Mouse (Mus musculus): ENCODE measurements around the gene Hcst. TPM values are rescaled to one million over a fixed set of nuclear protein-coding genes. Genes with fewer than 3 reads are reported as not detected.

Gene Hcst
- total RNA-seq (2015; ENCODE audit: low replicate concordance) = 14.2 and 29.0 TPM in 2 replicates
- total RNA-seq (2017; ENCODE audit: low replicate concordance) = 2.6 and 13.9 TPM in 2 replicates

DNA sequence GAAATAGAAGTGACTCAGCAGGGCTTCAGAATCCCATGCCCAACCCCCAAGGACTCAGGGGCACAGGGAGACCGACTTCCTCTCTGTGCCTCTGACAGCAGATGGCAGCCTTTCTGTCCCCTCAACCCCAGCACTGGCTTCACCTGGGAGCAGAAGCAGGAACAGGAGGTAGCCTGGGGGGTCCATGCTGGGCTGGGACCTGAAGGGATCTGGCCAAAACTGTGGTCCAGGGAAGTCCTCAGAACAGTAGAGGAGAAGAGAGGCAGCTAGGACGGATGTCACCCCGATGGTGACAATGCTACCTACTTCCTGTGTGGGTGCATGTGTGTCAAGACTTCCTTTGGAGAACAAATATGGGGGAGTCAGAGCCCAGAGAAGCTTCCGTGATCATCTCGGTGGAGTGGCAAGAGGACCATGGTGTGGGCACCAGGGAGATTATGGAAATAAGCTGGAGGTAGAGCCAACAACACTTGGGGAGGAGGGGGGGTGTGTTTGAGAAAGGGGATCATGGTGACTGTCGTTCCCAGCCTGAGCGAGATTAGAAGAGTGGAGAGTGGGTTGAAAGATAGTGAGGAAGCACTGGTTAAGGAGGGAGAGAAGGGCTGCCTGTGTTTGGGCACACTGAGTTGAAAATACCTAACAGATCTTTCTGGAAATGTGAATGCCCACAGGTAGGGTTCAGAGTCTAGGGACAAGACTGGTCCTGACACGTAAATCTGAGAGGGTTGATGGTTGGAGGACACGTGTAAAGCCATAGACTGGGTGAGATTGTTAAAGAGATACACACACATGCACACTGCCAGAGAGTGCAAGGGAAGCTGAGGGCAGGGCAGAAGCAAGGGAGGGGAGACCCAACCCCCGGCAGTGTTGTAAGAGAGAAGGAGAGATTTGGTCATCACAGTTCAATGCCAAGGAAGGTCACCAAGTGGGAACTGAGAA lies at the start of gene Hcst:
Gene Hcst (minus strand): TSS at position 294 of the 939 bp plus-strand sequence.
- no peak for ATAC-seq (replicated peaks; ENCODE audit: low FRiP score, poor library complexity, severe bottlenecking)

DNA sequence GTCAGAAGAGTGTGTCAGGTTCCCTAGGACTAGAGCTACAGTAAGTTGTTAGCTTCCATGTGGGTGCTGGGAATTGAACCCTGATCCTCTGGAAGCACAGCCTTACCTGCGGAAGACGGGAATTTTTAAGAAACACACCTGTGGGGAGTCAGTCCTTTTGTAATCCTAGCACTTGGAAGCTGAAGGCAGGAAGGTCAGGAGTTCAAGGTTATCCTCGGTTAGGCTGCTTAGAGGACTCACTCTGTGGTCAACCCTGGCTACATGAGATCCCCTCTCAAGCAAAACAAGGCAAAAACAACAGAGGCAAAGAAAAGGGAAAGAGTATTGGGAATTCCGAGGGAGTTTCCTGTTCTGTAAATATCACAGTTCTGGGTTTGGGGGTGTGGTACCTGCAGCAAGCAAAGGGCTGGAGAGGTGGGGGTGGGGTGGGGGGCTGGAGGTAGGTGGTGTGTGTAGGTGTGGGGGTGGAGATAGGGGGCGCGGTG lies 45.2 kb upstream of the Hcst start:
- ATAC-seq (replicated peaks; ENCODE audit: low FRiP score, poor library complexity, severe bottlenecking) = no peak

DNA sequence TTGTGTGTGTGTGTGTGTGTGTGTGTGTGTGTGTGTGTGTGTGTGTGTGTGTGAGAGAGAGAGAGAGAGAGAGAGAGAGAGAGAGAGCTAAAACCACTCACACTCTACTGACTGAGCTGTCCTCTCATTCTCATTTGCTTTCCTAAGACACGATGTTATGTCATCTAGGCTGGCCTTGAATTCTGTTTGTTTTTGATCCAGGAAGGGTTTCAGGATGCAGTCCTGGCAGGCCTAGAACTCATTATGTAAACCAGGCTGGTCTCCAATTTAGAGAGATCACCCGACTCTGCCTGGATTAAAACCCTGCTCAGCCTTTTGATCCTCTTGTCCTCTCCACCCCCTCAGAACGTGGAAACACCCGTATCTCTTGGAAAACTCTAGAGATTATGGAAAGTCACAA lies 44.3 kb upstream of the Hcst start:
- ATAC-seq (replicated peaks; ENCODE audit: low FRiP score, poor library complexity, severe bottlenecking) = no peak

DNA sequence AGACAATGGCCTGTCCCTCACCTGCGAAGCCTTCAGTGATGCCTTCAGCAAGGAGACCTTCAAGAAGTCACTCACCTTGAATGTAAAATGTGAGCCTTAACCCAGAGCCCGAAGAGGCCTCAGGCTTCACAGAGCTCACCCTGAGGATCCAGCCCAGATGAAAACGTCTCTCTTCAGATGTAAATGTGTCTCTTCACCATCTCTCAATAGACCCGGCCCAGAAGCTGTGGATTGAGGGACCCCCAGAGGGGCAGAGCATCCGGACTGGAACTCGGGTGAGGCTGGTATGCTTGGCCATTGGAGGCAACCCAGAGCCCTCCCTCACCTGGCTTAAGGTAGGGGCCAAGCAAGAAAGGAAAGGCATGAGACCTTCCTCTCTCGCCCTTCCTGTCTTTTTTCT lies 43.9 kb upstream of the Hcst start:
- no peak for ATAC-seq (replicated peaks; ENCODE audit: low FRiP score, poor library complexity, severe bottlenecking)

DNA sequence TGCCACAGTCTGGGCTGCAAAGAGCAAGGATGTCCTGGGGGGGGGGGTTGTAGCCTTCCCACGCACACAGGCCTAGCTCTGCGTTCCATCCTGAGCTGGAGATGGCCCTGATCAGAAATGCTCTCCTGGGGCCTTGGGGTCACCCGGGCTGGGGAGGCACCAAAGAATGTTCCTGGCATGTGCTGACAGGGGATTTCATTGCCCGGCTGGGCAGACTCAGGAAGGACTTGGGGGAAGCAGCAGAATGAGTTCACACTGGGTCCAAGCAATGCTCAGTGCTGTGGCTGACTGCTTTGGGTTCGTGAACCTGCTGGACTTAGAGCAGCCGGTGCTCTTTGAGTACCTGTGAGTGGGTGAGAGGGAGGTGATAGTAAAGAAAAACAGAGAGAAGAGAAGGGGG lies 39.8 kb upstream of the Hcst start:
- no peak for ATAC-seq (replicated peaks; ENCODE audit: low FRiP score, poor library complexity, severe bottlenecking)

DNA sequence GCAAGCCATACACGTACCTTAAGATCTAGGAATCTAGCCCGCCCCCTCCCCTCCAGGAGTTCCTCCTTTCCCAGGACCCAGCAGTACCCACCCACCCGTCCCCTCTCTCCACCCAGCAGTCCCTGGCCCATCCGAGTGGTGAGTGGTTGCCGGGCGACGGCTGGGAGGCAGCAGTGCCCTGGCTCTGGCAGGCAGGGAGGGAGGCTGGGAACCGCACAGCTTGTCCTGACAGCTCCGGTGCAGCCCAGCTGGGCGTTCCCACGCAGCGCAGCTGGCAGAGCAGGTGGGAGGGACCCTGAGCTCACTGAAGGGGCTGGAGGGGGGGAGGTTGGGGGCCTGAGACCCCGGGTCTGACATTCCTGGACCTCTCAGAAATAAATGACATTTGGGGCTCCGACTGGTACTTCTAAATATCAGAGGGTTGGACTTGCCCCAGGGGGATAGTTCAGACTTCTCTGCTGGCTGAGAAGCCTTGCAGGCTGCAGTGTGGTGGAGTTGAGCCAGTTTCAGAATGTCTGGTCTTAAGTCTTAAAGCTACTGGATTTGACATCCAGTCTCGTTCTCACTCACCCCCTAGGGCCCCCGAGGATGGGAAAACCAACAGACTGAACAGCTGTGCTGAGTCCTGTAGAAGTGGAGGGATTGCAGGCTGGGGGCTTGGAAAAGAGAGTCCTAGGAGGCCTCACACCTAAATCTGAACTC lies 38.1 kb upstream of the Hcst start, which contains the start of the genes Kirrel2 and Nphs1:
Gene Kirrel2 (minus strand): TSS at position 62 of the 702 bp plus-strand sequence.
Gene Nphs1 (plus strand): TSS at position 687 of the 702 bp plus-strand sequence.
- ATAC-seq (replicated peaks; ENCODE audit: low FRiP score, poor library complexity, severe bottlenecking) = no peak

DNA sequence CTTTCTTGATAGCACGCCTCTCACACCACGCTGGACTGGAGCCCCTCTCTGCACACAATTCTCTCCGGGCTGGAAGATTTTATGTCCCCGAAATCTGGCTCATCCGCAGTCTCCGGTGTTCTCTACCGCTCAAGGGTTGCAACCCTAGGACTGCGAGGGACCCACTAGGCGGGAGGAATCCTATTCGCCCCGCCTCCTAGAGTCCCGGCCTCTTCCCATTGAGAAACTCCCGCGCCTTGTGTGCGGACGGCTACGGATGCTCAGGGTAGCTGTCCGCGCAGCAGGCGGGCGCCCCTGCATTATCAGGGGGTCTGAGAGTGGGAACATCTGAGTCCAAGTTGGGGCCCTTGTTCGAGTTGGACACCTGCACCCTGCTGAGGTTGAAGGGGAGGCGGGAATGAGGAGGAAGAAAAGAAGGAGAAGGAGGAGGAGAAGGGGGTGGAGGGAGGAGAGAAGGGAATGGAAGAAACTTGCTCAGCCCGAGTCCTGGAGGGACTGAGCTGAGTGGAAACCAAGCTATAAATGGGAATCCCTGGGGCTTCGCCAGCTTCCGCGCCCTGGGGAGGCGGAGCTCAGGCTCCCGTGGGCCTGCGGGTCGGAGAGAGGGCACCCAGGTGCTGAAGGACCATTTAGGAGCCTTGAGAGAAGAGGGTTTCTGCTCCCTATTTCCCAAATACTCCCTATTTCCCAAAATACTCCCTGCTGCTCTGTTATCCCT lies 37.4 kb upstream of the Hcst start:
- ATAC-seq (replicated peaks; ENCODE audit: low FRiP score, poor library complexity, severe bottlenecking) = no peak

DNA sequence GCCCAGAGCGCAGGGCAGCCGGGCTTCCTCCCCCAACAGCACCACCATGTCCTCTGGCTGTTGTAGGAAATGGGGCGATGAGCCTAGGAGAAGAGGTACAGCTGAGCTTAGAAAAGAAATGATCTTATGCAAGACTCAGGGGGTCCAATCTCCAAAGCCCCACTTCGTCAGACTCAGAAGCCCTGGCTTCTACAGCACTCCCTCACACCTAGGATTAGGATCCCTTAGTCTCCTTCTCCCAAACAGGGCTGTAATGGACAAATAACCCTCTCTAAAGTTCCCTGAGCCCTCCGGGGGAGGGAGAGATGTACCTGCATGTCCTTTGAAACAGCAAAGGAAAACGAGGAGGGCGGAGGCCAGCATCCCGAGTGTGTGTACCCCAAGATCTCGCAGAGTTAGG lies 36.8 kb upstream of the Hcst start:
- ATAC-seq (replicated peaks; ENCODE audit: low FRiP score, poor library complexity, severe bottlenecking) = no peak

DNA sequence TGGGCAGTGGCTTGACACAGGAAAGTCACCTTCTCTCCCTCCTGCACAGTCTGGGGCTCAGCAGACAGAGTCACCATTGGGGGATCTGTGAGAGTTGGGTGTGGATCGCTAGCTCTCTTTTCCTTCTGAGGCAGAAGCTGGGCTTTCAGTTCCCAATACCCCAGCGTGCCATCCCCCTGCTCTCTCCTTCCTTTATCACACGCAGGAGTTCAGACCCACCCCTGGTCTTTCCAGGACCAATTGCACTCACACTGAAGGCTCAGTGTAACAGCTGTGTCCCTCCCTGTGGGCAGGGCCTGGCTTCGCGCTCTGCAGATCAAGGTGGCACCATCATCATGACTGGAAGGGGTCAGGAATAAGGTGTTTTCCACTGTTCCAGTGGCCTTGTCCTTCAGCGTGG lies 34.6 kb upstream of the Hcst start:
- no peak for ATAC-seq (replicated peaks; ENCODE audit: low FRiP score, poor library complexity, severe bottlenecking)

DNA sequence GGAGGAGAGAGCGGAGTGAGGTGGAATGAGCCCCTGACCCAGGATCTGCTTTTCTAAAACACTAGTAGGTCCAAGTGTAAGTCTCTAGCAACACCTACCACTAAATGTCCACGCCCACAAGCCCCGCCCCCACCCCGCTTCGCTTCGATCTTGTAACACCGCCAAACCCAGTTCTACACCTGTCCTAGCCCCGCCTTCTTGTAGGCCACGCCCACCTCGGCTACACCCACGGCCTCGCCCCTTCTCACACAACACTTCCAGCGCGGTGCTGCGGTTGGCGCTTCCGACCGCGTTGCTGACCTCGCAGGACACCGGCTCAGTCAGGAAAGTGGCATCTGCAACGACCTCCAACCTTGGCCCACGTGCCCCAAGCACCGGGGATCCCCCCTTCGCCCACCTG lies 34.1 kb upstream of the Hcst start:
- 0 out of 2 replicates have a peak, but pooled peaks have one; percentile 35 for ATAC-seq (replicated peaks; ENCODE audit: low FRiP score, poor library complexity, severe bottlenecking)

DNA sequence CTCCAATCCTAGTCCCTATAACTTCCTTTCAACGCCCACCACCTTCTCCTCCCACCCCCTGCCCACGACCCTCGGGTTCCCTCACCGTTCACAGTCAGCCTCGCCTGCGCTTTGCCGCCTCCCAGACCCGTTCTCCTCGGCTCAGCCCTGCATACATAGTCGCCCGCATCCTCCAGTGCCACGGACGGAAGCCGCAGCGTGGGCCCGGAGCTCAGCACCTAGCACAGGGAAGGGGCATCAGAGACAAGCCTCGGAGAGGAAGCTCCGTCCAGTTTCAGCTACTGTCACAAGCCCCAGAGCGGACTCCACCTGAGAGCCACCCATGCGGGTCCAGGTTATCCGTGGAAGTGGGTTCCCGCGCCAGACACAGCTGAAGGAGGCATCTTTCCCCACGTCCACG lies 33.7 kb upstream of the Hcst start:
- ATAC-seq (replicated peaks; ENCODE audit: low FRiP score, poor library complexity, severe bottlenecking) = no peak

DNA sequence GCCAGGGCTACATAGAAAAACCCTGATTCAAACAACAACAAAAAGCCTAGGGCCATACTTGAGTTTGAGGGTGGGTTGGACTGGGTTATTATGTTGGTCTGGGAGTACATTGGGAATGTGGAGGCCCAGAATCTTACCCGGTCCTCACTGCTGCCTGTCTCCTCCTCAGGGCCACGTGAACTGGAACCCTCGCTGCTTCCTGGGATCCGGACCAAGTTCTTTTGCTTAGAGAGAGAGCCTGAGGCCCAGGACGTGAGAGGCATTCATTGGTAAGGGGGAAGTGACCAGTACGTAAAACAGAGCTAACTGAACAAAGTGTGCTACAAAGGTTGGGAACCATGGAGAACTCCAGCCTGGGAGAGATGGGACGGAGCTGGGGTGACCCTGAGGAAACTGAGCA lies 30.6 kb upstream of the Hcst start:
- ATAC-seq (replicated peaks; ENCODE audit: low FRiP score, poor library complexity, severe bottlenecking) = no peak

DNA sequence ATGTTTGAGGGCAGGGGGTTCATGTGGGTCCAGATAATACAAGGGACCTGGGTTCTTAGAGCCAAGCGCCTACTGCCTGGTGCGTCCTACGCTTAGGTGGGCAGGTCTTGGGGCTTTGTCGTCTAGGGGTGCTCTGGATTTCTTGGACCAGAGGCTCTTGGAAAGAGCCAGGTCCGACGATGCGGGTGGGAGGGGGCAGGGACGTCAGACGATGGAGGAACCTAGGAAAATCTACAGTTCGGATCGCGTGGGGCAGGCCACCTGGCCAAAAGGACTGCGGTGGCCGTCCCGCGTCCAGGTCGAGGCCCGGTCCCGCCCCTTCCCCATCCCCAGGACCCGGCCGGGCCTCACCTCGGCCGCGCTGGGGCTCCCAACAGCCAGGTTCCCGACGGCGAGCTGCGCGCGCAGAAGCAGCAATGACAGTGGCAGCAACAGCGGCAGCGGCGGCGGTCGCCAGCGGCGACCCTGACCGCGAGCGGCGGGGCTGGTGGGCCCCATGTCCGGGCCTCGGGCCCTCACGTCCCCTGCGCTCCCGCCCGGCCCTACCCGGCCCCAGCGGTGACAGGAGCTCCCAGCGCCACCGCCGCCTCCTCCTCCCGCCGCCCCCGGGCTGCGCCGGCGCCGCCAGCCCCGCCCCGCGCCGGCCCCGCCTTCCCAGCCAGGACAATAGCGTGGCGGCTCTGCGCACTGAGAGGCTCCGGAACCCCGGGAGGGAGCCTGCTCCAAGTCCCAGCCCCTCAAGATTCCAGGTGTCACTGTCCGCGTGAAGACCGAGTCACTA lies 25.5 kb upstream of the Hcst start, which contains the start of gene Aplp1:
Gene Aplp1 (minus strand): TSS at position 565 of the 781 bp plus-strand sequence.
- no peak for ATAC-seq (replicated peaks; ENCODE audit: low FRiP score, poor library complexity, severe bottlenecking)

DNA sequence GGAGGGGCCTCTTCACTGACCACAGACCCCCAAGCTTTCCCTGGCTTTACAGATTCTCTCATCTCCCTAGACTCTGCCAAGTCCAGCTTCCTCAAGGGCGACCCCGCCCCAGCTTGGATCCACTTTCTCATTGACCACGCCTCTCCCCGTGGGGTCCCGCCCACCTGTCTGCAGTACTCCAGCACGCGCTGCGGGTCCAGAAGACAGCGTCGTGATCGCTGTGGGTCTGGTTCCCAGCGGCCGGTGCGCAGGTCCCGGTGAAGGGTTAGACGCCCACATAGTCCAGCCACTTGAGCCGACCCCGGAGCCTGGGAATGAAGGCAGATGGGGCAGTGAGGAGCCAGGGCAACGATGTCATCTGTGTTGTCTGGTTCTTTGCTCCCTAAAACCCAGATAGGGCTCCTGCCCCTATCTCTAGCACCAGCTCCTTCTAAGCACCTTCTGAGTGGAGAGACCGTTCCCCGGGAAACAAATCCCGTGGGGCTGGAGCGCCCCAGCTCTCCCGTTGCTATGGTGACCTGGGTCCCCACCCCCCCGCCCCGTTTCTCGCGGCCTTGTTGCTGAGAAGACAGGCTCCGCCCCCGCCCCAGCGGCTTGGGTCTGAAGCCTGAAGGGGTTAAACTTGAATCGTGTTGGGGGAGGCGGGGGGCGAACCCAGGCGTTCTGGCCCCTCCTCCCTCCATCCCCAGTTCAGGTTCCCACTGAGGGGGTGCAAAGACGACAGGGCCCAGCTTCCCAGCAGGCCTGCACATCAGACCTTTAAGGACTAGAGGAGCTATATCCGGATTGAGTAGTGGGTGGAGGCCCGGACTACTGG lies 24.7 kb upstream of the Hcst start:
- no peak for ATAC-seq (replicated peaks; ENCODE audit: low FRiP score, poor library complexity, severe bottlenecking)

DNA sequence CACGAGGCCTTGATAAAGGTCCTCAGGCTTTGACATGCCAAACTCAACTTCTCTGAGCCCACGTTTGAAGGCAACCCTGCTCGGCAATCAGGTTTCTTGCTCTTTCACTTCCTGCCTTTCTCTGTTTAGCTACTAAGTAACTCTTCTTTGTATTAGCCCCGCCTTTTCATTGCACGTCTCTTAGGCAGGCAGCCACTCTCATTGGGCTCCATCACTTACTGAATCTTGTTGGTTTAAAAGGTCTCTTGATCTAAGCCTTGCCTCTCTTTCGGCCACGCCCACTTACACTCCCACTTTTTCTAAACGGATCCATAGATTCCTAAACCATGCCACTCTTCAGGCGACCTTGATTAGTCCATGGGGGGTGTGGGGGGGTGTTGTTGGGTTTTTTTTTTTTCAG lies 24.0 kb upstream of the Hcst start:
- ATAC-seq (replicated peaks; ENCODE audit: low FRiP score, poor library complexity, severe bottlenecking) = no peak

DNA sequence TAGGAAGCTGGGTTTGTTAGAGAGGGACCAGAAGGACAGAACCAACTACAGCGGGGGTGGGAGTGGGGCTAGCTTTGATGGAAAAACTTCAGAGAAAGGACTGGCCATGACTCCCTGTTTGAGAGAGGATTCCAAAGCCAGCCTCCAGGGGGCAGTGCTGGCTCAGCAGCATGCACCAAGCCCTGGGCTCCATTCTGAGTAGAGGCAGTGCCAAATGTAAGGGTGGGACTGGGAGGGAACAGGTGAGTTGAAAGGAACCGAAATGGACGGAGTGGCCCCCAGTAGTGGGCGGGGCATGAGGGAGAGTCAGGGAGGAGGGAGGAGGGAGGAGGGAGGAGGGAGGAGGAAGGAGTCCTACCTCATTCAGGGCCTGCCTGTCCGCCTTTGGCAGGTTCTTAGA lies 21.0 kb upstream of the Hcst start:
- peak; percentile 57 for ATAC-seq (replicated peaks; ENCODE audit: low FRiP score, poor library complexity, severe bottlenecking)

DNA sequence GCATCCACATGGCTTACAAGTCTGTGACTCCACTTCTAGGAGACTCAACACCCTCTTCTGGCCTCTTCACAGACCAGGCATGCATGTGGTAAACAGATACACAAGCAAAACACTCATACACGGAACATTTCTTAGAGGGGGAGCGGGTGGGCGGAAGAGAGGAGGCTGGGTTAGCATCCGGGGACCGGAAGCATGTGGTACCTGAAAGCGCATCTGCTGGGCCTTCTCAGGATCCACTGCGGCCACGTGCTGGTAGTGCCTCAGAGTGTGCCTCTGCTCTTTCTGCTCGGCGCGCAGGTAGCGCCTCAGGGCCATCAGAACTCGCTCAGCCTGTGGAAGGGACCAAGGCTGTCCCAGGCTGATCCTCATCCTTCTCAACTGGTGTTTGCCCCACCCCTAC lies 20.1 kb upstream of the Hcst start:
- ATAC-seq (replicated peaks; ENCODE audit: low FRiP score, poor library complexity, severe bottlenecking) = no peak

DNA sequence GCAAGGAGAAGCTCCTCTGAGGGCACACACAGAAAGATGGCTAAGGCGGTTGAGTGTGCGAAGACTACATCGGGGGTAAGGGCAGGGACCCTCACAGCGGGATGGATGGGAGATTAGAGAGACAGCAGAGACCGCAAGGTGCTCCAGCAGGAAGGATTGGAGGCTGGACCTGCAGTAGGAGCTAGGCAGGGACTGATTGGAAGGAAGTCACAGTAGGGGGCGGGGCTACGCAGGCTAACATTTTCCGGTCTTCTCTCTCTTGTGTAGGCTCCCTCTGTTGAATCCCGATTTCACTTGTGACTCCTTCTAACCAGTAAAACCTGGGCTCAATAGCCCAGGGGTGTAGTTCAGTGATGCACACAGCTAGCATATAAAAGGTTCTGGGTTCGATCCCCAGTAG lies 17.2 kb upstream of the Hcst start:
- no peak for ATAC-seq (replicated peaks; ENCODE audit: low FRiP score, poor library complexity, severe bottlenecking)
